Mouse (Mus musculus) midbrain, embryonic 16.5 days (tissue): ENCODE data around the gene Il23a. TPM values are rescaled to one million over a fixed set of nuclear protein-coding genes. Genes with fewer than 3 reads are reported as not detected.
"Not testable (repeated sequence)": the region's sequence is repeated elsewhere in the genome, so short reads cannot be mapped to it uniquely, and the experiment has no call there.

Experiments
- ATAC-seq: fragments of 200-750 bp; cut with Nextera tagmentation; 2 replicates; pipeline ENCODE4 v1.8.0; 2017; ENCODE audit warnings: moderate TSS enrichment
- H3K27ac ChIP-seq: fragments of 300-500 bp; sonication (generic); 2 replicates; pipeline ENCODE4 v1.5.1; 2014; ENCODE audit warnings: mild to moderate bottlenecking, low read length, mixed read lengths
- H3K27me3 ChIP-seq: fragments of 300-500 bp; sonication (generic); 2 replicates; pipeline ENCODE4 v1.6.1; 2014; ENCODE audit warnings: low read depth, low read length, mixed read lengths; ENCODE audit not compliant: control insufficient read depth, insufficient read depth
- H3K36me3 ChIP-seq: fragments of 300-500 bp; sonication (generic); 2 replicates; pipeline ENCODE4 v1.6.1; 2014; ENCODE audit warnings: mild to moderate bottlenecking, low read length, moderate library complexity, mixed read lengths; ENCODE audit not compliant: control insufficient read depth, insufficient read depth
- H3K4me1 ChIP-seq: fragments of 300-500 bp; sonication (generic); 2 replicates; pipeline ENCODE4 v1.6.1; 2014; ENCODE audit warnings: mild to moderate bottlenecking, low read length, mixed read lengths; ENCODE audit not compliant: control insufficient read depth, insufficient read depth
- H3K4me2 ChIP-seq: fragments of 300-500 bp; sonication (generic); 2 replicates; pipeline ENCODE4 v1.6.1; 2014; ENCODE audit warnings: mild to moderate bottlenecking, low read length, mixed read lengths
- H3K4me3 ChIP-seq: fragments of 300-500 bp; sonication (generic); 2 replicates; pipeline ENCODE4 v1.5.1; 2014; ENCODE audit warnings: low read depth, mild to moderate bottlenecking, low read length, moderate library complexity, mixed read lengths
- H3K9ac ChIP-seq: fragments of 300-500 bp; sonication (generic); 2 replicates; pipeline ENCODE4 v1.6.1; 2014; ENCODE audit warnings: low read depth, low read length, mixed read lengths
- H3K9me3 ChIP-seq: fragments of 300-500 bp; sonication (generic); replicated peaks from 2 replicates; pipeline ENCODE4 v1.6.1; 2014; ENCODE audit warnings: mild to moderate bottlenecking, low read length, mixed read lengths; ENCODE audit not compliant: control insufficient read depth, poor library complexity, severe bottlenecking
- WGBS: fragments of 180-500 bp; shearing (Covaris S2); extraction: QIAGEN DNeasy Blood & Tissue Kit; methylation state at CpG from one replicate; pipeline ENCODE4 v1.1.7; 2014; 5-methylcytosine and 5-hydroxymethylcytosine counted together
- polyA plus RNA-seq: library from polyadenylated mRNA; unstranded; fragments of >200 nt; fragmentation: Nextera tagmentation; extraction: Ambion mirVana; gene quantifications from 2 replicates; pipeline ENCODE4 v1.2.1, GENCODE M21; 2015

The Il23a gene
- polyA plus RNA-seq, 1 experiment from 2014 or later: 0.14 TPM

DNA sequence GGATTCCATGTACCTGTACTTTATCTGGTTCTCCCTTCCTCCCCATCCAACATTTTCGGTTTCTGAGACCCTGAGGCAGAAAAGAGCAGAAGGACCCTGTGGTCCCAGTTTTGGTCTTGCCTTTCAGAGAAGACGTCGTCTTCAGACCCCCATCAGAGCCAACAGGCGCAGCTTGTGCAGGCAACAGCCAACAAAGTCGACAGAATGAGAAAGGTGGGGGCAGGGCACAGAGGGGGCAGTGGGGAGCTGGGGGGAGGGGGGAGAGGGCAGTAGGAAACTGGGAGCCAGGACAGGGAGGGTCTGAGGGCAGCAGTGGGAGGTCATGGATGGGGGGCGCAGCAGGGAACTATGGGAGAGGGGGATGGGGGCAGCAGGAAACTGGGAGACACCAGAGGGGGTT lies 20.4 kb downstream of the Il23a start:
- no peak for ATAC-seq
- H3K36me3 ChIP-seq: peaks cover 21% of the 10 kb centered on the region
- WGBS: 51% methylated on average over 5 of the region's 6 CpGs

DNA sequence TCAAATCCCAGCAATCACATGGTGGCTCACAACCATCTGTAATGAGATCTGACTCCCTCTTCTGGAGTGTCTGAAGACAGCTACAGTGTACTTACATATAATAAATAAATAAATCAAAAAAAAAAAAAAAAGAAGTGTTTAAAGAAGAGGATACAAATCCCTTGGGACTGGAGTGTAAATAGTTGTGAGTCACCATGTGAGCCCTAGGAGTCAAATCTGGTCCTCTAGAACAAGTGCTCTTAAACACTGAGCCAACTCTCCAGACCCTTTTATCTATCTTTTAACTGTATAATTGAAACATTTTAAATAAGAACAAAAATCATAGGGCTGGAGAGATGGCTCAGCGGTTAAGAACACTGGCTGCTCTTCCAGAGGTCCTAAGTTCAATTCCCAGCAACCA lies 23.2 kb downstream of the Il23a start:
- not testable (repeated sequence) for H3K27ac ChIP-seq, H3K27me3 ChIP-seq, H3K4me3 ChIP-seq, H3K9me3 ChIP-seq, H3K36me3 ChIP-seq, H3K4me1 ChIP-seq, H3K9ac ChIP-seq, ATAC-seq, H3K4me2 ChIP-seq
- 100% methylated on average over 1 of the region's 1 CpGs for WGBS

More for the DNA sequence above, 20.4 kb downstream of the Il23a start:
- H3K4me1 ChIP-seq: no peaks in the 10 kb centered on the region
- H3K4me2 ChIP-seq: no peak overlapping the region
- H3K4me3 ChIP-seq: no peak overlapping the region
- H3K9me3 ChIP-seq: no peaks in the 10 kb centered on the region
- no peak overlapping the region for H3K27ac ChIP-seq
- H3K27me3 ChIP-seq: no peaks in the 10 kb centered on the region
- no peak overlapping the region for H3K9ac ChIP-seq

DNA sequence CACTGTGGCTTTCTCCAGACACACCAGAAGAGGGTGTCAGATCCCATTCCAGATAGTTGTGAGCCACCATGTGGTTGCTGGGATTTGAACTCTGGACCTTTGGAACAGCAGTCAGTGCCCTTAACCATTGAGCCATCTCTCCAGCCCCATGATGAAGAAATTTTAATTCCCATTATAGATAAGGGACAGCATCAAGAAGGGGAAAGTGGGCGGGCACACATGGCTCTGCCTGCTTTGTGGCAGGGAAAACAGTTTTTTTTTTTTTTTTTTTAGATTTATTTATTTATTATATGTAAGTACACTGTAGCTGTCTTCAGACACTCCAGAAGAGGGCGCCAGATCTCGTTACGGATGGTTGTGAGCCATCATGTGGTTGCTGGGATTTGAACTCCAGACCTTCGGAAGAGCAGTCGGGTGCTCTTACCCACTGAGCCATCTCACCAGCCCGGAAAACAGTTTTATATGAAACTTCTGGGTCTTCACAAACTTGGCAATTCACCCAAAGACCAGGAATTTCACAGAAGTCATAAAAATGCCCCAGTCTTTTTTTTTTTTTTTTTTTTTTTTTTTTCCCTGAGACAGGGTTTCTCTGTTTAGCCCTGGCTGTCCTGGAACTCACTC lies 25.6 kb downstream of the Il23a start:
- not testable (repeated sequence) for H3K4me3 ChIP-seq, H3K9ac ChIP-seq, H3K27me3 ChIP-seq, ATAC-seq, H3K9me3 ChIP-seq, H3K36me3 ChIP-seq, H3K4me2 ChIP-seq, H3K4me1 ChIP-seq, H3K27ac ChIP-seq
- over 99% methylated on average over 4 of the region's 7 CpGs for WGBS

- no peak for ATAC-seq
- H3K36me3 ChIP-seq: no peaks in the 10 kb centered on the region; the same call in 1 of the 2 replicates
- H3K4me2 ChIP-seq: no peak overlapping the region
- no peaks in the 10 kb centered on the region for H3K9me3 ChIP-seq
- H3K27ac ChIP-seq: no peak overlapping the region
- no peak overlapping the region for H3K4me3 ChIP-seq
- WGBS: 66% methylated on average over 2 of the region's 2 CpGs
- no peaks in the 10 kb centered on the region for H3K27me3 ChIP-seq
- H3K4me1 ChIP-seq: peaks cover 3% of the 10 kb centered on the region; the same call in 1 of the 2 replicates
- H3K9ac ChIP-seq: no peak overlapping the region
Measured at GRCm38 (mm10) chr10:128271883-128272282, 26.7 kb downstream of the Il23a start.

DNA sequence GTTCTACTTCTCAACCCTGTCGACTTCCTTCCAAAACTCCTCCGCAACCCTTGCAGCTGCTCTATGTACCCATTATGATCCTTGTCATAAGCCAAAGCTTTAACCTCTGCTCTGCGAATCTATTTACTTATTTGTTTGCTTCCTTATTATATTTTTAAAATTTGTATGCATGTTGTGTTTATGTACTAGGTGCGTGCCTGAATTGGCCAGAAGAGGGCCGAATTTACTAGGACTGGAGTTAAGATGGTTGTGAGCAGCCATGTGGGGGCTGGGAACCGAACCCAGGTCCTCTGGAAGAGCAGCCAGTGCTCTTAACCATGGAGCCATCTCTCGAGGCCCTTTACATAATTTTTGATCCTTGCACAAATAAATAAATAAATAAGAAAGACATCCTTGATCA lies 27.7 kb downstream of the Il23a start:
- H3K4me3 ChIP-seq: peak overlapping the region; percentile 61
- H3K4me2 ChIP-seq: peak overlapping the region; percentile 74
- H3K4me1 ChIP-seq: peaks cover 3% of the 10 kb centered on the region; the same call in 1 of the 2 replicates
- H3K36me3 ChIP-seq: no peaks in the 10 kb centered on the region
- WGBS: 39% methylated on average over 7 of the region's 7 CpGs
- no peaks in the 10 kb centered on the region for H3K27me3 ChIP-seq
- peak overlapping the region; percentile 76 for H3K9ac ChIP-seq
- ATAC-seq: peak; percentile 15; the same call in 1 of the 2 replicates
- no peaks in the 10 kb centered on the region for H3K9me3 ChIP-seq
- peak overlapping the region; percentile 79 for H3K27ac ChIP-seq

DNA sequence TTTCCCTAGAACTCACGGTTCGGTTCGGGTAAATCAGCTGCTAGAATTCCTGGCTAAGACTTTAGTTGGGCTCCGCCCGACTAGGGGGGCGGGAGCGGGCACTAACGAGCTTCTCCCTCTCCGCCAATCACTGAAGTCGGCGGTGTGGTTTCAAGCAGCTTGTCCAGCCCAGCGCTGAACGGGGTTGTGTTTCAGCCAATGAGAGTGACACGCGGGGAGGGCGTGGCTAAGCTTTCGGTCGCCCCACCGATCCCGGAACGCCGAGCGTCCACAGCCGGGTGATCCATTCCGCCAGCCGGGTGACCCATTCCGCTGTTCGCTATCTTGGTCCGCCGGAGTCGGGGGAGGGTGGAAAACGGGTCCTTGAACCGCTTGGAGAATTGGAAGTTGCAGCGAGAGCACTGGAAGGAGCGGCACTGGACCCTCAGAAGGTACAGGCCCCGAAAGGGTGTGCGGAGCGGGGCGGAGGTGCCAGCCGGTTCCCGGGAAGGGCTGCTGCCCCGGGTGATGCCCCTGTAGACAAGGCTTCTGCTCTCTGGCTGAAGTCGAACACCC lies 28.2 kb downstream of the Il23a start, which contains the start of gene Stat2:
Gene Stat2, plus strand, starts transcription at position 273 of the 555 bp plus-strand sequence.
- peak; percentile 99 for ATAC-seq
- under 1% methylated on average over 43 of the region's 43 CpGs for WGBS
- Histone ChIP-seq H3K27me3 (no peaks in the 10 kb centered on the region), H3K36me3 (no peaks in the 10 kb centered on the region), H3K27ac (peak within 1 kb of the TSS; percentile 79), H3K4me2 (peak within 1 kb of the TSS; percentile 74), H3K4me3 (peak within 1 kb of the TSS; percentile 61), H3K9ac (peak within 1 kb of the TSS; percentile 76), H3K4me1 (peaks cover 3% of the 10 kb centered on the region; the same call in 1 of the 2 replicates), H3K9me3 (no peaks in the 10 kb centered on the region)

- H3K4me2 ChIP-seq: no peak overlapping the region
- H3K9ac ChIP-seq: no peak overlapping the region
- WGBS: 92% methylated on average over 16 of the region's 16 CpGs
- ATAC-seq: no peak
- H3K4me1 ChIP-seq: peaks cover 3% of the 10 kb centered on the region; the same call in 1 of the 2 replicates
- H3K9me3 ChIP-seq: no peaks in the 10 kb centered on the region
- no peak overlapping the region for H3K27ac ChIP-seq
- H3K36me3 ChIP-seq: no peaks in the 10 kb centered on the region
- no peak overlapping the region for H3K4me3 ChIP-seq
- no peaks in the 10 kb centered on the region for H3K27me3 ChIP-seq
Measured at GRCm38 (mm10) chr10:128269206-128269910, 29.2 kb downstream of the Il23a start.

DNA sequence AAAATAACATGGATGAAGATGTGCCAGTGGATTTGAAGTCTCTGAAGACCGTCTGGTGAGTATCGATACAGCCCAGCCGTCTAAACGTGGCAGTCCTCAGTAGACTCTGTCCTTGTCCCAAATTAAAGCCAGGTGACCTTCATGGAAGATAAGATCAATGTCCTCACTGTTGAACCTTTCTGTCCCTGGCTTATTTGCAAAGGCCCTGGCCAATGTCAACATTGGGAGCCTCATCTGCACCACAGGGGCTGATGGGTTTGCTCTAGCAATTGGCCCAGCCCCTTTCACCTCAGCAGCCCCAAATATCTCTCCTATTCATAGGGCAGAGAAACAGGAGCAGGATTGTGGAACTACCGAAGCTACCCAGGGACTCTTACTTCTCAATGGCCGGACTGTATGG lies 30.2 kb downstream of the Il23a start, which contains the start of gene Apof:
Gene Apof, plus strand, starts transcription at position 301 of the 400 bp plus-strand sequence.
- no peak for ATAC-seq
- no peak within 1 kb of the TSS for H3K27ac ChIP-seq
- H3K4me1 ChIP-seq: peaks cover 3% of the 10 kb centered on the region; the same call in 1 of the 2 replicates
- H3K9ac ChIP-seq: no peak within 1 kb of the TSS
- H3K36me3 ChIP-seq: no peaks in the 10 kb centered on the region
- 91% methylated on average over 6 of the region's 6 CpGs for WGBS
- H3K9me3 ChIP-seq: no peaks in the 10 kb centered on the region
- no peak within 1 kb of the TSS for H3K4me3 ChIP-seq
- no peaks in the 10 kb centered on the region for H3K27me3 ChIP-seq
- no peak within 1 kb of the TSS for H3K4me2 ChIP-seq
